Mouse (Mus musculus) pancreas, adult 10 weeks (tissue): ENCODE measurements around the gene Tnfrsf1a. TPM values are rescaled to one million over a fixed set of nuclear protein-coding genes. Genes with fewer than 3 reads are reported as not detected.

Experiments
- polyA plus RNA-seq: library from polyadenylated mRNA; stranded (reverse); fragments of 350-450 nt; fragmentation: Illumina TruSeq; extraction: RNeasy Lipid Tissue Mini Kit (QIAGEN cat#74804); gene quantifications from one replicate; pipeline ENCODE4 v1.2.3, GENCODE M21; 2015; ENCODE audit warnings: low read depth, low replicate concordance; ENCODE audit not compliant: insufficient read depth

The Tnfrsf1a gene
- 32.5 TPM for polyA plus RNA-seq

DNA sequence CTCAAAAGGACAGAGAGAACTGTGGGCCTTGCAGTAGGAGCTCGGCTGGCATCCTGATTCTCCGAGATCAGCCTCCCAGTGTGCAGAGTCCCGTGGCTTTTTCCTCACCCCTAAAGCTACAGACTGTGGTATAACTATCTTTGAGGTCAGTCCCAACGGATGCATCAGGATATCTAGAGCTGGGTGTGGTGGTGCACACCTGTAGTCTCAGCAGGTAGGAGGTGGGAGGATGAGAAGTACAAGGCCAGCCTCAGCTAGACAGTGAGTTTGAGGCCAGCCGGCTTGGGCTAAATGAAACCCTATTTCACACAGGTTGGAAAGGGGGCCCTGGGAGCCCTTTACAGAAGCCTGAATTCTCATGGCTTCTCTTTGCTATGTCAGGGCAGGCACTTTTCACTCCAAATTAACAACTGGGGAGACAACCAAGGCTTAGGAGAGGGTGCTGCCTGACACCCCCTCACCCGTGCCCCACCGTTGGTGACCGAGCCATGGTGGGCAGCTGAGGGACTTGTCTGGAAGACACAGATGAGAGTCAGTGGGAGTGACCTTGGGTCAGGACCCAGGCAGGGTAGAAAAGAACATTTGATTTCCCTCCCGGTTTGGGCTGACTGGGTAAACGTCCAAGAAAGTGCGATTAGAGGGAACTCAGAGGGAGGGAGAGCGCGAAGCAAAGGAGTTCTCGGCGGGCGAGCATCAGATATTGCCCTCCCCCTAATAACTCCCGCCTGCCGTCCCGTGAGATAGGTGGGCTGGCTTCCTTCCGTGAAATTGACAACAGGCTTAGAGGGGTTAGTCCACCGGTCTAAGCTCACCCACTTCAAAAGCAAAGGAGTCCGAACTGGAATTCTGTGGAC is at the start of gene Tnfrsf1a:
Gene Tnfrsf1a, plus strand, starts transcription at position 642 of the 854 bp plus-strand sequence.

DNA sequence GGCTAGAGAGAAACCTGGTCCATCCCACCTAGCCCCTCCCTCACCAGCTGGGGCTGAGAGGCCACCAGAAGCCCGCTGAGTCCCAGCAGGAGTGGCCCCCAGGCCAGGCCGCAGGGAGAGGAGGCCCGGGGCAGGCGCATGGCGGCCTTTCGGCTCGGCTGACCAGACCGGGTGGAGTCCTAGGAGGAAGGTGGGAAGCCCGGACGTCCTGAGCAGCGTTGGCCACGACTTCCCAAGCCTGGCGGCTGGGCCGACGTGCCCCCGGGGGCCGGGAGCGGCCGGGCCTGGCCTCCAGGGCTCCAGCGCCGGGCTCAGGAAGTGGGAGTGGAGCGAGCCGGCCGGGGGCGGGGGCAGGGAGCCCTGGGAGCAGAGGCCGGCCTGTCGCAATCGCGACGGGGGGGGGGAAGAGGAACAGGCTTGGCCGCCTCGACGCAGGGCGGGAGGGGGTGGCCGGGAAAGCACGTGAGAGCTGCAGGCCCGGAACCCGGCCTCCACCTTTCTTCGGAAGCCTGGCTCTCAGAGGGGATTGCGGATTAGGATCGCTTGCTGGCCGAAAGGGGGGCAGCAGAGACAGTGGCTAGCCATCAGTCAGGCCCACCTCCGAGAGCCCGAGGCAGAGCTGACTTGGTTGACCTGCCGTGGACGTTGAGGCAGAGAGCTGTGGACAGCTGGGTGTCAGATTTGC is 35.5 kb upstream of the Tnfrsf1a start, which contains the start of gene Ltbr:
Gene Ltbr, minus strand, starts transcription at position 340 of the 685 bp plus-strand sequence.

DNA sequence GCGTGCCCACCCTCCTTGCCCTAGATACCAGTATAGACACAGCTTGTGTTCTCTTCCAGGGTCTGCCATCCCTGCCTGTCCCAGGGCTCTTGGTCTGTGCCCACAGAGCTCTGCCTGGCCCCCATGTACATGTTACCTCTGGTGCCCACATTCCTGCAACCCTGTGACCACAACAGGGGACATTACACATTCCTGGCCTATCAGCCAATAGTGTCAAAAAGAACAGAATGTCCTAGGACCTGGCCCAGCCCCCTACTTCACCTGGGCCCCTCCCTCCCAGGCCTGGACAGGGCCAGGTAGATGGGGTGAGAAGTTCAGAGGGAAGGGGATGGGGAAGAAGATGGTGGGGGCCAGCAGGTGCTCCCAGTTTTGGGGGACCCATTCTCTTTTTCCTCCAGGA is 28.8 kb upstream of the Tnfrsf1a start, which contains the start of gene Scnn1a:
Gene Scnn1a, plus strand, starts transcription at position 337 of the 400 bp plus-strand sequence.

DNA sequence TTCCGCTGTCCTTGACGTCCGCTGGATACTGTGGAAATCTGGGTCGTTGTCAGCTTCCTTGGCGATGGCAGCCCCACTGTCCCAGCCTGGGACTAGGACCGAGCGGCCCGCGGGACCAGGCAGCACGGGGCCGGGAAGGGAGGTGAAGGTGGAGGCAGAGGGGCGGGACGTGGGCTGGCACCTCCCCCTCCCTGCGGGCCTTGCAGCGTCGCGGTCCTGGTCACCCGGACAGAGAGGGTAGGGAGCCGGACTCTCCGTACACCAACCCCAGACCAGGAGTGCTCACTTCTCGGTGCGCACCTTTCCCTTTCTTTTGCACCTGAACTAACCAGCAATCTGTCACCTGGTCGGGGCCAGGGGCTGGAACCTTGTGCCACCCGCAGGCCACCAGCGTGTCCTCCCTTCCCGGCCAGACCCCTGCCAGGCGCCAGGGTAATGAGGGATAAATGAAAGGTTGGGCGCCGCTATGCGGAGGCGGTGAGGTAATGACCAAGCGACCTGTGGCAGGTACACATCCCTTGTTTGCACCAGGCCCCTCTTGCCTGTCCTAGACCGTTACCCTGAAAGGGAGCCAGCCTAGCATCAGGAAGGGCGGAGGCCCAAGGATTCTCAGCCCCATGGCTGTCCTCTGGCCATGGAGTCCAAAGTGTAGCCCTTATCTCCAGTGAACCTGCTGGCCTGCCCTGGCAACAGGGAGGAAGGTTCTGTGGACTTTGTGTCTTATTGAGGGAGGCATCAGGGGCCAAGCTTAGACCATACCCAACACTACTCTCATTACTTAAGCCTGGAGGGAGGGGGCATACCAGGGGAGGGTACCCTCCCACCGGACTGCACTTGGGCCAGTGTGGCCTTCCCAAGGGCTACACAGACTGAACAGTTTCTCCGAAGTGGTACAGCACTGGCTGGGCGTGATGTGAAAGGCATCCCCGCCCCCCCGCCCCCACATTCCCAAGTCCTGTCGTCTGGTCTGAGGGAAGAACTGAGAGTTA is 31.5 kb downstream of the Tnfrsf1a start, which contains the start of gene Plekhg6:
Gene Plekhg6, minus strand, starts transcription at position 422 of the 989 bp plus-strand sequence.

Other genes starting within 250 kb of the Tnfrsf1a start
- 5.7 TPM for gene Nop2, start 217.5 kb upstream of the Tnfrsf1a start, polyA plus RNA-seq
- 7.2 TPM for gene Iffo1, start 204.1 kb upstream of the Tnfrsf1a start, polyA plus RNA-seq
- gene Gapdh, start 182.9 kb upstream of the Tnfrsf1a start, polyA plus RNA-seq: 116 TPM
- 11.3 TPM for gene Ncapd2, start 157.7 kb upstream of the Tnfrsf1a start, polyA plus RNA-seq
- gene Mrpl51, start 157.6 kb upstream of the Tnfrsf1a start, polyA plus RNA-seq: 27.0 TPM
- gene Vamp1, start 133.8 kb upstream of the Tnfrsf1a start, polyA plus RNA-seq: 4.9 TPM
- 4.7 TPM for gene Tapbpl, start 117.5 kb upstream of the Tnfrsf1a start, polyA plus RNA-seq
- gene Cd27, start 112.4 kb upstream of the Tnfrsf1a start, polyA plus RNA-seq: not detected
- gene Tuba3a, start 63.3 kb upstream of the Tnfrsf1a start, polyA plus RNA-seq: not detected
- 16.2 TPM for gene Ltbr, start 35.5 kb upstream of the Tnfrsf1a start, polyA plus RNA-seq
- 1.4 TPM for gene Scnn1a, start 28.7 kb upstream of the Tnfrsf1a start, polyA plus RNA-seq
- not detected for gene Plekhg6, start 31.4 kb downstream of the Tnfrsf1a start, polyA plus RNA-seq
- gene Cd9, start 145.4 kb downstream of the Tnfrsf1a start, polyA plus RNA-seq: 45.9 TPM
- gene Vwf, start 197.4 kb downstream of the Tnfrsf1a start, polyA plus RNA-seq: 31.4 TPM